Mouse (Mus musculus): ENCODE results near the gene Naa80. TPM values are rescaled to one million over a fixed set of nuclear protein-coding genes. Genes with fewer than 3 reads are reported as not detected.

The Naa80 gene
- total RNA-seq, 4 experiments from 2014 or later = 12.1 to 16.8 (median 15.5) TPM

- no peak for DNase-seq (ENCODE audit: low spot score in 2 of 2)
Observed at GRCm38 (mm10) chr9:107612945-107613569, 34.4 kb downstream of the Naa80 start.

GRCm38 (mm10) chr9:107615035-107615434 lies 36.3 kb downstream of the Naa80 start:
- no peak for DNase-seq (ENCODE audit: low spot score in 2 of 2)

GRCm38 (mm10) chr9:107617461-107617860 lies 38.8 kb downstream of the Naa80 start:
- DNase-seq (ENCODE audit: low spot score in 2 of 2) = no peak

GRCm38 (mm10) chr9:107618098-107618497 lies 39.4 kb downstream of the Naa80 start:
- DNase-seq (ENCODE audit: low spot score in 2 of 2) = no peak

GRCm38 (mm10) chr9:107618778-107619545 lies 40.3 kb downstream of the Naa80 start:
- DNase-seq (ENCODE audit: low spot score in 2 of 2) = no peak

- no peak for DNase-seq (ENCODE audit: low spot score in 2 of 2)
Observed at GRCm38 (mm10) chr9:107619546-107619879, 40.8 kb downstream of the Naa80 start.

- DNase-seq (ENCODE audit: low spot score in 2 of 2) = no peak
Observed at GRCm38 (mm10) chr9:107620954-107621353, 42.3 kb downstream of the Naa80 start.

GRCm38 (mm10) chr9:107624539-107624938 lies 45.9 kb downstream of the Naa80 start:
- DNase-seq (ENCODE audit: low spot score in 2 of 2) = no peak

GRCm38 (mm10) chr9:107624951-107625350 lies 46.3 kb downstream of the Naa80 start:
- no peak for DNase-seq (ENCODE audit: low spot score in 2 of 2)

GRCm38 (mm10) chr9:107625351-107626128 lies 46.9 kb downstream of the Naa80 start:
- DNase-seq (ENCODE audit: low spot score in 2 of 2) = no peak

GRCm38 (mm10) chr9:107626158-107626843 lies 47.6 kb downstream of the Naa80 start:
- DNase-seq (ENCODE audit: low spot score in 2 of 2) = no peak

GRCm38 (mm10) chr9:107626844-107627277 lies 48.2 kb downstream of the Naa80 start:
- DNase-seq (ENCODE audit: low spot score in 2 of 2) = peak; percentile 62 to 70

- DNase-seq (ENCODE audit: low spot score in 2 of 2) = no peak
Observed at GRCm38 (mm10) chr9:107627387-107628255, 48.9 kb downstream of the Naa80 start.

GRCm38 (mm10) chr9:107628721-107629410 lies 50.2 kb downstream of the Naa80 start:
- no peak for DNase-seq (ENCODE audit: low spot score in 2 of 2)

- no peak for DNase-seq (ENCODE audit: low spot score in 2 of 2)
Observed at GRCm38 (mm10) chr9:107629411-107629730, 50.7 kb downstream of the Naa80 start.

GRCm38 (mm10) chr9:107629901-107630425 lies 51.3 kb downstream of the Naa80 start:
- no peak for DNase-seq (ENCODE audit: low spot score in 2 of 2)

- no peak for DNase-seq (ENCODE audit: low spot score in 2 of 2)
Observed at GRCm38 (mm10) chr9:107630576-107630975, 51.9 kb downstream of the Naa80 start.

GRCm38 (mm10) chr9:107631311-107631826 lies 52.7 kb downstream of the Naa80 start:
- DNase-seq (ENCODE audit: low spot score in 2 of 2) = no peak

GRCm38 (mm10) chr9:107631861-107632260 lies 53.2 kb downstream of the Naa80 start:
- DNase-seq (ENCODE audit: low spot score in 2 of 2) = no peak

GRCm38 (mm10) chr9:107632478-107632877 lies 53.8 kb downstream of the Naa80 start:
- DNase-seq (ENCODE audit: low spot score in 2 of 2) = no peak

All from gastrocnemius, adult 8-10 months (tissue).